Mouse (Mus musculus): Measurements from ENCODE around the gene Dab2ip.

- no peak for TF ChIP-seq CTCF (IDR thresholded peaks at IDR 0.05; ENCODE audit: low read depth, low read length)
- no peak for TF ChIP-seq TAL1 (conservative IDR thresholded peaks at IDR 0.05; ENCODE audit: low read depth, low read length)
- no peak for TF ChIP-seq GATA1 (IDR thresholded peaks at IDR 0.05; ENCODE audit: borderline replicate concordance, low read length)
- no peak for TF ChIP-seq POLR2AphosphoS5 (IDR thresholded peaks at IDR 0.05; ENCODE audit: insufficient replicate concordance, low read depth, low read length)
- no peak for TF ChIP-seq GATA2 (IDR thresholded peaks at IDR 0.05; ENCODE audit: borderline replicate concordance, low read depth, low read length)
Observed at GRCm38 (mm10) chr2:35610976-35611375, 52.9 kb downstream of the Dab2ip start.

All from G1E (cell line).